Mouse (Mus musculus): ENCODE results near the gene Tmem245. TPM values are rescaled to one million over a fixed set of nuclear protein-coding genes. Genes with fewer than 3 reads are reported as not detected.
A peak's percentile ranks its signal among the peaks of the same experiment; 100 is the strongest.

Gene Tmem245
- polyA plus RNA-seq, 1 experiment from 2014 or later = 9.9 TPM

DNA sequence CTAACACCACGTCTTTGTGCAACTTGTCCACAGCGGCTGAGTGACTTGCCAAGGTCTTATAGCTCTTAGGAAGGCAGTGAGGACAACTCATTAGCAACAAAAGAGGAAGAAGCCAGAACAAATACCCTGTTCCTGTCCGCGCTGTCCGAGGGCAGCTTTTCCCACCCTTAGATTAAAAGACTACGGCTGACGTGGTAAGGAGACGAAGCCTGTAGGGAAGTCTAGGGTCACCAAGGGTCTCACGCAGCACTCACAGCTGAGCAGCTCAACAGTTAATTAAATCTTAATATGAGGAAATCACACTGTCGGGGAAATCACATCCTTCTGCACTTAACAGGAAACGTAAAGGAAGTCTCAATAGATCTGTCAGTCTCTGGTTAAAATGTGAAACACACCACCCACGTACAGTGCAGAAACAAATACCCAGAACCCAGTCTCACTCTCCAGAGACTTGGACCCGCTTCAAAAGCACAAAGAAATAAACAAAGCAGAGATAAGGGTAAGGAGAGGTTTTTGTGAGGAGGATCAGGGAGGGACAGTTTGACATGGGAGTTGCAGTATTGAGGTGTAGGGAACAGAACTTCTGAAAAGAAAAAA is 116.1 kb downstream of the Tmem245 start:
- Histone ChIP-seq H3K4me2 (replicated peaks) (no peak overlapping the region), H3K27ac (no peak overlapping the region)
- 59% methylated on average over 13 of the region's 13 CpGs for WGBS

DNA sequence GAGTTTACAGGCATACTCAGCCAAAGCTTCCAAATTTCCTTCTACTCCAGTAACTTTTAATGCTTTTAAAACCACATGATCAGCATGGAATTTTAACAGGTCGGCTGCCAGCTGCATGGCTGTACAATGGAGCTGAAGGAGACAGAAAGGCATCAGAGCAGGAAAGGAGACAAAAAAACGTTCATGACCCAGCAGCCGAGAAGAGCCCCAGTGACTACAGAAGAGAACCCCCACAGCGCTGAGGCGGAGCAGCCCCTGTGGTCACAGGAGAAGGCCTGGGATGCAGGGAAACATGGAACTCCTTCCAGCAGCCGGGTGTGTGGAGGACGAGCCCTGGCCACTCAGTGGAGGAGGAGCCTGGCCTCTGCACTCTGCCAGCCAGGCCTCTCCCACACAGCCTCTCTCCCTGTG is 117.7 kb downstream of the Tmem245 start:
- H3K4me3 ChIP-seq (replicated peaks) = no peak overlapping the region
- no peaks in the 10 kb centered on the region for H3K4me1 ChIP-seq (replicated peaks)
- ATAC-seq = no peak
- H3K9ac ChIP-seq = no peak overlapping the region
- H3K4me2 ChIP-seq (replicated peaks) = no peak overlapping the region
- 71% methylated on average over 7 of the region's 7 CpGs for WGBS
- no peaks in the 10 kb centered on the region for H3K9me3 ChIP-seq
- no peak overlapping the region for H3K27ac ChIP-seq
- H3K36me3 ChIP-seq = no peaks in the 10 kb centered on the region; the same call in 1 of the 2 replicates
- H3K27me3 ChIP-seq (replicated peaks) = no peaks in the 10 kb centered on the region

More for the DNA sequence above, 116.1 kb downstream of the Tmem245 start:
- Histone ChIP-seq H3K4me1 (replicated peaks) (no peaks in the 10 kb centered on the region), H3K9ac (no peak overlapping the region), H3K36me3 (peaks cover 4% of the 10 kb centered on the region; the same call in 1 of the 2 replicates), H3K27me3 (replicated peaks) (no peaks in the 10 kb centered on the region), H3K4me3 (replicated peaks) (no peak overlapping the region), H3K9me3 (no peaks in the 10 kb centered on the region)
- no peak for ATAC-seq

- H3K4me2 ChIP-seq (replicated peaks) = no peak overlapping the region
- H3K27ac ChIP-seq = no peak overlapping the region
- 83% methylated on average over 3 of the region's 3 CpGs for WGBS
- H3K4me3 ChIP-seq (replicated peaks) = no peak overlapping the region
- no peaks in the 10 kb centered on the region for H3K27me3 ChIP-seq (replicated peaks)
- no peak overlapping the region for H3K9ac ChIP-seq
- ATAC-seq = no peak
- no peaks in the 10 kb centered on the region for H3K9me3 ChIP-seq
- H3K36me3 ChIP-seq = no peaks in the 10 kb centered on the region; the same call in 1 of the 2 replicates
- H3K4me1 ChIP-seq (replicated peaks) = no peaks in the 10 kb centered on the region
These were observed 118.3 kb downstream of the Tmem245 start for GRCm38 (mm10) chr4:56828932-56829331.

GRCm38 (mm10) chr4:56824231-56824630 is 123.0 kb downstream of the Tmem245 start:
- H3K9ac ChIP-seq = no peak overlapping the region
- H3K4me1 ChIP-seq (replicated peaks) = no peaks in the 10 kb centered on the region
- ATAC-seq = no peak
- no peak overlapping the region for H3K4me3 ChIP-seq (replicated peaks)
- H3K27me3 ChIP-seq (replicated peaks) = no peaks in the 10 kb centered on the region
- no peak overlapping the region for H3K4me2 ChIP-seq (replicated peaks)
- no peak overlapping the region for H3K27ac ChIP-seq
- 93% methylated on average over 9 of the region's 9 CpGs for WGBS
- no peaks in the 10 kb centered on the region; the same call in 1 of the 2 replicates for H3K36me3 ChIP-seq
- no peaks in the 10 kb centered on the region for H3K9me3 ChIP-seq

DNA sequence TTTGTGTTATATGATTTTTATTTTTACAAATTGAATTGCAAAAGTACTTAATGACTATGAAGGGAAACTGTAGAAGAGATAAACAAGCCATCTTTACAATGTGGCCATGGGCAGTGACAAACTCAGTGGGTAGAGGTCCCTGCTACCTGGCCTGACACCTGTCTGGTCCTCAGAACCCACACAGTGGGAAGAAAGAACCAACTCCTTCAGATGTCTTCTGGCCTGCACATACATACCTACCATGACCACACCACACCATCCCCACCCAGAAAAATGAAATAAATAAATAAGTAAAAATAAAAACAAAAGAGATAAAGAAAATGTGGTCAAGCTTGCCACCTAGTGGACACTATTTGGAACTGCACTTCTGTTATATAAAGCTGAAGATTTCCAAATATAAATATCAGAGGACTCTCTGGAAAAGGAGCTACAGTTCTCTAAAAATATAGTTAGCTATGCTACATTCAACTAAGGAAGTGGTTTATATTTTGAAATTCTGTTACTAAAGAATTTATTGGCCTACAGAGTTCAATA is 127.2 kb downstream of the Tmem245 start:
- Histone ChIP-seq H3K27ac (no peak overlapping the region), H3K4me1 (replicated peaks) (no peaks in the 10 kb centered on the region), H3K9me3 (no peaks in the 10 kb centered on the region), H3K9ac (no peak overlapping the region), H3K4me2 (replicated peaks) (no peak overlapping the region), H3K36me3 (no peaks in the 10 kb centered on the region), H3K27me3 (replicated peaks) (no peaks in the 10 kb centered on the region), H3K4me3 (replicated peaks) (no peak overlapping the region)
- no peak for ATAC-seq

MicroRNAs encoded within 50 kb of the gene (microRNA counts, 519-probe panel; counts per million panel counts)
- microRNA mmu-miR-32 = 3,254 counts per million, percentile 82 among the panel's probes with 10 or more counts

Other genes starting within 250 kb of the Tmem245 start
- gene Gm26657, start 207.4 kb downstream of the Tmem245 start, polyA plus RNA-seq (2015; fragmentation: Nextera tagmentation; extraction: Ambion mirVana) = not detected in 2 replicates
- not detected in 2 replicates for gene Actl7b, start 206.0 kb downstream of the Tmem245 start, polyA plus RNA-seq (2015; fragmentation: Nextera tagmentation; extraction: Ambion mirVana)
- gene Actl7a, start 204.0 kb downstream of the Tmem245 start, polyA plus RNA-seq (2015; fragmentation: Nextera tagmentation; extraction: Ambion mirVana) = not detected in 2 replicates
- gene Elp1, start 145.1 kb downstream of the Tmem245 start, polyA plus RNA-seq (2015; fragmentation: Nextera tagmentation; extraction: Ambion mirVana) = 35.4 and 36.0 TPM in 2 replicates
- gene Fam206a, start 145.1 kb downstream of the Tmem245 start, polyA plus RNA-seq (2015; fragmentation: Nextera tagmentation; extraction: Ambion mirVana) = 13.0 and 14.9 TPM in 2 replicates
- gene Ctnnal1, start 82.2 kb downstream of the Tmem245 start, polyA plus RNA-seq (2015; fragmentation: Nextera tagmentation; extraction: Ambion mirVana) = 20.6 and 25.6 TPM in 2 replicates
- 0.78 and 0.92 TPM in 2 replicates for gene Frrs1l, start 43.0 kb upstream of the Tmem245 start, polyA plus RNA-seq (2015; fragmentation: Nextera tagmentation; extraction: Ambion mirVana)
- 22.2 and 23.4 TPM in 2 replicates for gene Epb41l4b, start 196.0 kb upstream of the Tmem245 start, polyA plus RNA-seq (2015; fragmentation: Nextera tagmentation; extraction: Ambion mirVana)

Measured in intestine, embryonic 15.5 days (tissue).